Mouse (Mus musculus) cerebellum, adult (tissue): ENCODE results near the gene 4921517D22Rik.
"Not testable (repeated sequence)": the region's sequence is repeated elsewhere in the genome, so short reads cannot be mapped to it uniquely, and the experiment has no call there.

Experiments used
- ATAC-seq: cut with Nextera tagmentation; 2 replicates; pipeline ENCODE4 v1.9.2; 2017; ENCODE audit warnings: mild to moderate bottlenecking, moderate library complexity, mixed read lengths; ENCODE audit not compliant: insufficient number of reproducible peaks, low FRiP score, low TSS enrichment

4921517D22Rik gene

GRCm38 (mm10) chr13:59694008-59694407 is at the start of gene 4921517D22Rik:
4921517D22Rik (minus strand) TSS chr13:59694108.
- ATAC-seq: no peak

GRCm38 (mm10) chr13:59741697-59742096 is 47.8 kb upstream of the 4921517D22Rik start:
- ATAC-seq: no peak

- no peak for ATAC-seq
Measured at GRCm38 (mm10) chr13:59741096-59741495, 47.2 kb upstream of the 4921517D22Rik start.

GRCm38 (mm10) chr13:59739397-59739796 is 45.5 kb upstream of the 4921517D22Rik start:
- no peak for ATAC-seq

- ATAC-seq: no peak
Measured at GRCm38 (mm10) chr13:59738455-59738854, 44.5 kb upstream of the 4921517D22Rik start.

GRCm38 (mm10) chr13:59735190-59735589 is 41.3 kb upstream of the 4921517D22Rik start:
- no peak for ATAC-seq

- ATAC-seq: not testable (repeated sequence)
Measured at GRCm38 (mm10) chr13:59734347-59734746, 40.4 kb upstream of the 4921517D22Rik start.

- no peak for ATAC-seq
Measured at GRCm38 (mm10) chr13:59733936-59734335, 40.0 kb upstream of the 4921517D22Rik start.

- no peak for ATAC-seq
Measured at GRCm38 (mm10) chr13:59731652-59732051, 37.7 kb upstream of the 4921517D22Rik start, which contains the start of gene Spata31d1d. Spata31d1d (minus strand) TSS chr13:59731752.

GRCm38 (mm10) chr13:59728378-59729093 is 34.6 kb upstream of the 4921517D22Rik start:
- peak; percentile 88 for ATAC-seq

GRCm38 (mm10) chr13:59726139-59726867 is 32.4 kb upstream of the 4921517D22Rik start:
- ATAC-seq: no peak

GRCm38 (mm10) chr13:59722089-59722488 is 28.2 kb upstream of the 4921517D22Rik start:
- not testable (repeated sequence) for ATAC-seq

- no peak for ATAC-seq
Measured at GRCm38 (mm10) chr13:59719475-59719874, 25.6 kb upstream of the 4921517D22Rik start.

GRCm38 (mm10) chr13:59718857-59719440 is 25.0 kb upstream of the 4921517D22Rik start:
- ATAC-seq: not testable (repeated sequence)

- ATAC-seq: no peak
Measured at GRCm38 (mm10) chr13:59713710-59714109, 19.8 kb upstream of the 4921517D22Rik start.

GRCm38 (mm10) chr13:59711984-59712383 is 18.1 kb upstream of the 4921517D22Rik start, which contains the start of gene Spata31d1b:
Spata31d1b (plus strand) TSS chr13:59712284.
- not testable (repeated sequence) for ATAC-seq

GRCm38 (mm10) chr13:59710230-59710629 is 16.3 kb upstream of the 4921517D22Rik start, which contains the start of gene Spata31d1a:
Spata31d1a (minus strand) TSS chr13:59710330.
- ATAC-seq: no peak

- ATAC-seq: no peak
Measured at GRCm38 (mm10) chr13:59704562-59704961, 10.7 kb upstream of the 4921517D22Rik start.

- no peak for ATAC-seq
Measured at GRCm38 (mm10) chr13:59703514-59703913, 9.6 kb upstream of the 4921517D22Rik start.

GRCm38 (mm10) chr13:59700137-59700536 is 6.2 kb upstream of the 4921517D22Rik start:
- ATAC-seq: not testable (repeated sequence)

- no peak for ATAC-seq
Measured at GRCm38 (mm10) chr13:59699131-59699530, 5.2 kb upstream of the 4921517D22Rik start.
